Comparison of ENCODE assay signal across 8 mouse cellular contexts in genomic region chr17:46483561-46484001, GRCm38 (mm10). TPM values are rescaled to one million over a fixed set of nuclear protein-coding genes. Genes with fewer than 3 reads are reported as not detected.
DNase-seq lines count a peak whose midpoint lies in the region; ATAC-seq and TF ChIP-seq lines count a peak whose summit lies in the region.

No protein-coding gene starts in this region.

- peak overlapping the region; percentile 68 for H3K9ac ChIP-seq in heart, embryonic 13.5 days
- peak overlapping the region; percentile 51 for H3K9ac ChIP-seq in forebrain, embryonic 16.5 days (replicated peaks; ENCODE audit: low read depth, low read length)
- no peak overlapping the region for H3K9ac ChIP-seq in kidney, embryonic 14.5 days (ENCODE audit: low read depth, low read length)
- H3K9ac ChIP-seq in limb, embryonic 14.5 days (ENCODE audit: low read depth, low read length, severe bottlenecking): no peak overlapping the region
- peak overlapping the region; percentile 45 for H3K9ac ChIP-seq in neural tube, embryonic 15.5 days (replicated peaks)

- no peak for DNase-seq in heart, adult 9 months (ENCODE audit: low spot score in 2 of 2)
- DNase-seq in cerebellum, adult 11 months: peak; percentile 66
- peak; percentile 9 for DNase-seq in limb, embryonic 14.5 days (ENCODE audit: low spot score)
- DNase-seq in c-Kit-positive CD71-positive TER-119-positive erythroid progenitor cells, embryonic 14.5 days (ENCODE audit: low spot score): no peak

- no peak overlapping the region for H3K27ac ChIP-seq in heart, embryonic 13.5 days (replicated peaks)
- H3K27ac ChIP-seq in forebrain, embryonic 16.5 days (ENCODE audit: low read length): no peak overlapping the region
- no peak overlapping the region for H3K27ac ChIP-seq in kidney, embryonic 14.5 days (ENCODE audit: low read depth, low read length)
- no peak overlapping the region for H3K27ac ChIP-seq in limb, embryonic 14.5 days (replicated peaks; ENCODE audit: low read depth, low read length)
- H3K27ac ChIP-seq in neural tube, embryonic 15.5 days (replicated peaks): peak overlapping the region; percentile 37

- 3% methylated on average over 16 of the region's 16 CpGs for WGBS in heart, embryonic 13.5 days
- WGBS in forebrain, embryonic 16.5 days: 3% methylated on average over 16 of the region's 16 CpGs
- 0% methylated on average over 16 of the region's 16 CpGs for WGBS in kidney, embryonic 14.5 days
- WGBS in limb, embryonic 14.5 days: 1% methylated on average over 16 of the region's 16 CpGs
- WGBS in neural tube, embryonic 15.5 days: 3% methylated on average over 16 of the region's 16 CpGs

- ATAC-seq in heart, embryonic 13.5 days (ENCODE audit: extremely low read depth, insufficient number of reproducible peaks, low FRiP score, low TSS enrichment): no peak
- peak; percentile 49 for ATAC-seq in forebrain, embryonic 16.5 days
- peak; percentile 44 for ATAC-seq in kidney, embryonic 14.5 days (ENCODE audit: low FRiP score, low TSS enrichment)
- no peak for ATAC-seq in limb, embryonic 14.5 days (ENCODE audit: low FRiP score, low read depth)
- 0 out of 2 replicates have a peak, but pooled peaks have one; percentile 16 for ATAC-seq in neural tube, embryonic 15.5 days (ENCODE audit: low FRiP score)

- peaks cover 97% of the 10 kb centered on the region for H3K27me3 ChIP-seq in heart, embryonic 13.5 days (replicated peaks)
- no peaks in the 10 kb centered on the region for H3K27me3 ChIP-seq in forebrain, embryonic 16.5 days (replicated peaks; ENCODE audit: control insufficient read depth, insufficient read depth, low read length)
- peaks cover 55% of the 10 kb centered on the region for H3K27me3 ChIP-seq in kidney, embryonic 14.5 days (ENCODE audit: control insufficient read depth, insufficient read depth, low read length)
- H3K27me3 ChIP-seq in limb, embryonic 14.5 days (ENCODE audit: control insufficient read depth, insufficient read depth, low read length): peaks cover 58% of the 10 kb centered on the region
- H3K27me3 ChIP-seq in neural tube, embryonic 15.5 days (replicated peaks): peaks cover 4% of the 10 kb centered on the region; the same call in 1 of the 2 replicates

- H3K4me3 ChIP-seq in heart, embryonic 13.5 days: peak overlapping the region; percentile 53
- H3K4me3 ChIP-seq in forebrain, embryonic 16.5 days (replicated peaks; ENCODE audit: low read length): peak overlapping the region; percentile 43
- H3K4me3 ChIP-seq in kidney, embryonic 14.5 days (ENCODE audit: low read length): peak overlapping the region; percentile 38
- H3K4me3 ChIP-seq in limb, embryonic 14.5 days (replicated peaks; ENCODE audit: low read length): peak overlapping the region; percentile 22
- peak overlapping the region; percentile 36 for H3K4me3 ChIP-seq in neural tube, embryonic 15.5 days (replicated peaks)

- no peak for TF ChIP-seq POLR2A in limb, embryonic 14.5 days (IDR thresholded peaks at IDR 0.05; ENCODE audit: borderline replicate concordance, extremely low read depth, insufficient read depth, insufficient read length)

- peaks cover 14% of the 10 kb centered on the region for H3K4me1 ChIP-seq in heart, embryonic 13.5 days
- H3K4me1 ChIP-seq in forebrain, embryonic 16.5 days (replicated peaks; ENCODE audit: control insufficient read depth, insufficient read depth, low read length): peaks cover 45% of the 10 kb centered on the region
- H3K4me1 ChIP-seq in kidney, embryonic 14.5 days (ENCODE audit: control insufficient read depth, insufficient read depth, low read length): no peaks in the 10 kb centered on the region; the same call in 1 of the 2 replicates
- H3K4me1 ChIP-seq in limb, embryonic 14.5 days (ENCODE audit: control insufficient read depth, insufficient read depth, low read length): peaks cover 3% of the 10 kb centered on the region; the same call in 1 of the 2 replicates
- peaks cover 51% of the 10 kb centered on the region for H3K4me1 ChIP-seq in neural tube, embryonic 15.5 days

- no peaks in the 10 kb centered on the region for H3K9me3 ChIP-seq in heart, embryonic 13.5 days
- no peaks in the 10 kb centered on the region for H3K9me3 ChIP-seq in forebrain, embryonic 16.5 days (ENCODE audit: control insufficient read depth, low read length)
- no peaks in the 10 kb centered on the region for H3K9me3 ChIP-seq in kidney, embryonic 14.5 days (ENCODE audit: control insufficient read depth, low read length)
- H3K9me3 ChIP-seq in limb, embryonic 14.5 days (ENCODE audit: control insufficient read depth, low read length): no peaks in the 10 kb centered on the region
- no peaks in the 10 kb centered on the region for H3K9me3 ChIP-seq in neural tube, embryonic 15.5 days (replicated peaks)

- peak overlapping the region; percentile 84 for H3K4me2 ChIP-seq in heart, embryonic 13.5 days
- peak overlapping the region; percentile 81 for H3K4me2 ChIP-seq in forebrain, embryonic 16.5 days (ENCODE audit: low read length)
- peak overlapping the region; percentile 58 for H3K4me2 ChIP-seq in kidney, embryonic 14.5 days (replicated peaks; ENCODE audit: low read depth, low read length)
- peak overlapping the region; percentile 43 for H3K4me2 ChIP-seq in limb, embryonic 14.5 days (replicated peaks; ENCODE audit: low read depth, low read length, severe bottlenecking)
- peak overlapping the region; percentile 79 for H3K4me2 ChIP-seq in neural tube, embryonic 15.5 days

- no peaks in the 10 kb centered on the region for H3K36me3 ChIP-seq in heart, embryonic 13.5 days
- peaks cover 10% of the 10 kb centered on the region for H3K36me3 ChIP-seq in forebrain, embryonic 16.5 days (ENCODE audit: control insufficient read depth, insufficient read depth)
- no peaks in the 10 kb centered on the region for H3K36me3 ChIP-seq in kidney, embryonic 14.5 days (ENCODE audit: control insufficient read depth, insufficient read depth, low read length)
- no peaks in the 10 kb centered on the region for H3K36me3 ChIP-seq in limb, embryonic 14.5 days (ENCODE audit: control insufficient read depth, insufficient read depth, low read length)
- peaks cover 20% of the 10 kb centered on the region for H3K36me3 ChIP-seq in neural tube, embryonic 15.5 days

RNA-seq across cellular contexts. Expression of gene Ttbk1, which starts 3.9 kb away (rescaled TPM):
- polyA plus RNA-seq in heart, embryonic 13.5 days (2015; fragmentation: Nextera tagmentation; extraction: Ambion mirVana): 0.10 and 0.12 TPM in 2 replicates
- 5.1 and 5.6 TPM in 2 replicates for polyA plus RNA-seq in forebrain, embryonic 16.5 days (2015; fragmentation: Nextera tagmentation; extraction: Ambion mirVana)
- polyA plus RNA-seq in kidney, embryonic 14.5 days (2014; fragmentation: Nextera tagmentation; extraction: Ambion mirVana): 0.04 and 0.11 TPM in 2 replicates
- polyA plus RNA-seq in limb, embryonic 14.5 days (2012; rRNA removed): 0.31 and 0.49 TPM in 2 replicates
- polyA plus RNA-seq in limb, embryonic 14.5 days (2014; fragmentation: Nextera tagmentation; extraction: Ambion mirVana): 0.06 and 0.12 TPM in 2 replicates
- polyA plus RNA-seq in neural tube, embryonic 15.5 days (2015; fragmentation: Nextera tagmentation; extraction: Ambion mirVana): 5.5 and 7.8 TPM in 2 replicates

RNA-seq across cellular contexts. Expression of gene Dnph1, which starts 12.9 kb away (rescaled TPM):
- 24.7 and 32.5 TPM in 2 replicates for polyA plus RNA-seq in heart, embryonic 13.5 days (2015; fragmentation: Nextera tagmentation; extraction: Ambion mirVana)
- 26.0 and 26.6 TPM in 2 replicates for polyA plus RNA-seq in forebrain, embryonic 16.5 days (2015; fragmentation: Nextera tagmentation; extraction: Ambion mirVana)
- 67.9 and 71.2 TPM in 2 replicates for polyA plus RNA-seq in kidney, embryonic 14.5 days (2014; fragmentation: Nextera tagmentation; extraction: Ambion mirVana)
- 23.8 and 30.0 TPM in 2 replicates for polyA plus RNA-seq in limb, embryonic 14.5 days (2012; rRNA removed)
- 34.5 and 37.6 TPM in 2 replicates for polyA plus RNA-seq in limb, embryonic 14.5 days (2014; fragmentation: Nextera tagmentation; extraction: Ambion mirVana)
- polyA plus RNA-seq in neural tube, embryonic 15.5 days (2015; fragmentation: Nextera tagmentation; extraction: Ambion mirVana): 13.6 and 22.7 TPM in 2 replicates

RNA-seq across cellular contexts. Expression of gene Slc22a7, which starts 45.3 kb away (rescaled TPM):
- polyA plus RNA-seq in heart, embryonic 13.5 days (2015; fragmentation: Nextera tagmentation; extraction: Ambion mirVana): not detected in 2 replicates
- polyA plus RNA-seq in forebrain, embryonic 16.5 days (2015; fragmentation: Nextera tagmentation; extraction: Ambion mirVana): not detected in 2 replicates
- not detected in 2 replicates for polyA plus RNA-seq in kidney, embryonic 14.5 days (2014; fragmentation: Nextera tagmentation; extraction: Ambion mirVana)
- polyA plus RNA-seq in limb, embryonic 14.5 days (2012; rRNA removed): not detected in 2 replicates
- polyA plus RNA-seq in limb, embryonic 14.5 days (2014; fragmentation: Nextera tagmentation; extraction: Ambion mirVana): not detected in 2 replicates
- polyA plus RNA-seq in neural tube, embryonic 15.5 days (2015; fragmentation: Nextera tagmentation; extraction: Ambion mirVana): 1.3 TPM in 1 of 2 replicates, not detected in the other

RNA-seq across cellular contexts. Expression of gene Crip3, which starts 54.9 kb away (rescaled TPM):
- polyA plus RNA-seq in heart, embryonic 13.5 days (2015; fragmentation: Nextera tagmentation; extraction: Ambion mirVana): 1.2 TPM in 2 replicates
- polyA plus RNA-seq in forebrain, embryonic 16.5 days (2015; fragmentation: Nextera tagmentation; extraction: Ambion mirVana): 2.1 and 2.2 TPM in 2 replicates
- 0.38 and 0.60 TPM in 2 replicates for polyA plus RNA-seq in kidney, embryonic 14.5 days (2014; fragmentation: Nextera tagmentation; extraction: Ambion mirVana)
- polyA plus RNA-seq in limb, embryonic 14.5 days (2012; rRNA removed): 4.5 and 6.8 TPM in 2 replicates
- 1.4 and 3.1 TPM in 2 replicates for polyA plus RNA-seq in limb, embryonic 14.5 days (2014; fragmentation: Nextera tagmentation; extraction: Ambion mirVana)
- polyA plus RNA-seq in neural tube, embryonic 15.5 days (2015; fragmentation: Nextera tagmentation; extraction: Ambion mirVana): 2.7 and 43.4 TPM in 2 replicates

Comparison
In these comparisons a context has a peak if more than half of its experiments do, and no peak if none do; other contexts are left out.
1. ATAC-seq: peak in forebrain, embryonic 16.5 days (single experiment), kidney, embryonic 14.5 days (single experiment) and neural tube, embryonic 15.5 days (single experiment); none in heart, embryonic 13.5 days (single experiment) and limb, embryonic 14.5 days (single experiment).
2. H3K9ac ChIP-seq: peak in heart, embryonic 13.5 days (single experiment), forebrain, embryonic 16.5 days (single experiment) and neural tube, embryonic 15.5 days (single experiment); none in kidney, embryonic 14.5 days (single experiment) and limb, embryonic 14.5 days (single experiment).
3. DNase-seq: peak in cerebellum, adult 11 months (single experiment) and limb, embryonic 14.5 days (single experiment); none in heart, adult 9 months (0 of 2) and c-Kit-positive CD71-positive TER-119-positive erythroid progenitor cells, embryonic 14.5 days (single experiment).
4. Peak in every context shown above with its lines, with median percentiles within 50 percentile points of each other: H3K4me2 ChIP-seq and H3K4me3 ChIP-seq.